Mouse (Mus musculus) intestine, embryonic 15.5 days (tissue): Measurements from ENCODE around the gene Teddm1a. TPM values are rescaled to one million over a fixed set of nuclear protein-coding genes. Genes with fewer than 3 reads are reported as not detected.

Experiments used
- ATAC-seq: fragments of 200-750 bp; cut with Nextera tagmentation; 2 replicates; pipeline ENCODE4 v1.8.0; 2017; ENCODE audit warnings: moderate TSS enrichment, moderate library complexity
- H3K27ac ChIP-seq: fragments of 300-500 bp; sonication (generic); 2 replicates; pipeline ENCODE4 v1.5.1; 2015; ENCODE audit warnings: mild to moderate bottlenecking, inconsistent platforms
- H3K27me3 ChIP-seq: fragments of 300-500 bp; sonication (generic); replicated peaks from 2 replicates; pipeline ENCODE4 v1.6.1; 2015; ENCODE audit warnings: inconsistent platforms
- H3K36me3 ChIP-seq: fragments of 300-500 bp; sonication (generic); 2 replicates; pipeline ENCODE4 v1.6.1; 2015; ENCODE audit warnings: inconsistent platforms
- H3K4me1 ChIP-seq: fragments of 300-500 bp; sonication (generic); replicated peaks from 2 replicates; pipeline ENCODE4 v1.6.1; 2015; ENCODE audit warnings: inconsistent platforms
- H3K4me2 ChIP-seq: fragments of 300-500 bp; sonication (generic); replicated peaks from 2 replicates; pipeline ENCODE4 v1.6.1; 2015; ENCODE audit warnings: mild to moderate bottlenecking, inconsistent platforms
- H3K4me3 ChIP-seq: fragments of 300-500 bp; sonication (generic); replicated peaks from 2 replicates; pipeline ENCODE4 v1.5.1; 2015; ENCODE audit warnings: inconsistent platforms
- H3K9ac ChIP-seq: fragments of 300-500 bp; sonication (generic); 2 replicates; pipeline ENCODE4 v1.6.1; 2015; ENCODE audit warnings: inconsistent platforms
- H3K9me3 ChIP-seq: fragments of 300-500 bp; sonication (generic); 2 replicates; pipeline ENCODE4 v1.6.1; 2016; ENCODE audit warnings: inconsistent platforms
- WGBS: fragments of 180-500 bp; shearing (Covaris S2); methylation state at CpG from one replicate; pipeline ENCODE4 v1.1.7; 2015; 5-methylcytosine and 5-hydroxymethylcytosine counted together
- polyA plus RNA-seq: library from polyadenylated mRNA; unstranded; fragments of >200 nt; fragmentation: Nextera tagmentation; extraction: Ambion mirVana; gene quantifications from 2 replicates; pipeline ENCODE4 v1.2.1, GENCODE M21; 2015

Gene Teddm1a
- polyA plus RNA-seq, 1 experiment from 2014 or later, result not detected

GRCm38 (mm10) chr1:153908741-153909140 lies 17.2 kb downstream of the Teddm1a start:
- H3K36me3 ChIP-seq, result peaks cover 32% of the 10 kb centered on the region
- no peak overlapping the region for H3K9ac ChIP-seq
- WGBS, result 84% methylated on average over 4 of the region's 4 CpGs
- no peak for ATAC-seq
- no peaks in the 10 kb centered on the region; the same call in 1 of the 2 replicates for H3K4me1 ChIP-seq
- H3K27ac ChIP-seq, result no peak overlapping the region
- H3K9me3 ChIP-seq, result no peaks in the 10 kb centered on the region
- no peak overlapping the region for H3K4me3 ChIP-seq
- no peak overlapping the region for H3K4me2 ChIP-seq
- no peaks in the 10 kb centered on the region for H3K27me3 ChIP-seq

- Histone ChIP-seq H3K9ac (no peak overlapping the region), H3K36me3 (peaks cover 26% of the 10 kb centered on the region; the same call in 1 of the 2 replicates), H3K9me3 (no peaks in the 10 kb centered on the region), H3K4me2 (no peak overlapping the region), H3K27me3 (no peaks in the 10 kb centered on the region), H3K4me1 (no peaks in the 10 kb centered on the region), H3K4me3 (no peak overlapping the region), H3K27ac (no peak overlapping the region)
- no peak for ATAC-seq
- WGBS, result 77% methylated on average over 10 of the region's 10 CpGs
Observed at GRCm38 (mm10) chr1:153909213-153909962, 17.8 kb downstream of the Teddm1a start.

- Histone ChIP-seq H3K9ac (no peak overlapping the region), H3K36me3 (peaks cover 24% of the 10 kb centered on the region; the same call in 1 of the 2 replicates), H3K4me3 (no peak overlapping the region), H3K27ac (no peak overlapping the region), H3K9me3 (no peaks in the 10 kb centered on the region), H3K27me3 (no peaks in the 10 kb centered on the region), H3K4me1 (no peaks in the 10 kb centered on the region), H3K4me2 (no peak overlapping the region)
- WGBS, result 85% methylated on average over 9 of the region's 9 CpGs
- no peak for ATAC-seq
Observed at GRCm38 (mm10) chr1:153909963-153910291, 18.4 kb downstream of the Teddm1a start.

GRCm38 (mm10) chr1:153910423-153910822 lies 18.9 kb downstream of the Teddm1a start:
- no peaks in the 10 kb centered on the region for H3K4me1 ChIP-seq
- no peaks in the 10 kb centered on the region for H3K9me3 ChIP-seq
- H3K4me3 ChIP-seq, result no peak overlapping the region
- peaks cover 19% of the 10 kb centered on the region; the same call in 1 of the 2 replicates for H3K36me3 ChIP-seq
- 80% methylated on average over 5 of the region's 5 CpGs for WGBS
- no peak overlapping the region for H3K4me2 ChIP-seq
- no peaks in the 10 kb centered on the region for H3K27me3 ChIP-seq
- no peak overlapping the region for H3K27ac ChIP-seq
- no peak overlapping the region for H3K9ac ChIP-seq
- ATAC-seq, result no peak

- no peak overlapping the region for H3K4me3 ChIP-seq
- no peak overlapping the region for H3K27ac ChIP-seq
- WGBS, result 69% methylated on average over 6 of the region's 6 CpGs
Observed at GRCm38 (mm10) chr1:153911276-153911795, 19.8 kb downstream of the Teddm1a start.

GRCm38 (mm10) chr1:153913869-153914268 lies 22.3 kb downstream of the Teddm1a start:
- no peaks in the 10 kb centered on the region for H3K4me1 ChIP-seq
- no peak for ATAC-seq
- H3K27ac ChIP-seq, result no peak overlapping the region
- 84% methylated on average over 3 of the region's 3 CpGs for WGBS
- H3K4me2 ChIP-seq, result no peak overlapping the region
- no peaks in the 10 kb centered on the region for H3K27me3 ChIP-seq
- no peaks in the 10 kb centered on the region for H3K9me3 ChIP-seq
- H3K36me3 ChIP-seq, result no peaks in the 10 kb centered on the region
- no peak overlapping the region for H3K4me3 ChIP-seq
- H3K9ac ChIP-seq, result no peak overlapping the region

More at GRCm38 (mm10) chr1:153911276-153911795, 19.8 kb downstream of the Teddm1a start:
- Histone ChIP-seq H3K27me3 (no peaks in the 10 kb centered on the region), H3K9me3 (no peaks in the 10 kb centered on the region), H3K9ac (no peak overlapping the region), H3K36me3 (peaks cover 14% of the 10 kb centered on the region; the same call in 1 of the 2 replicates), H3K4me1 (no peaks in the 10 kb centered on the region), H3K4me2 (no peak overlapping the region)
- no peak for ATAC-seq

- H3K4me1 ChIP-seq, result no peaks in the 10 kb centered on the region
- 80% methylated on average over 3 of the region's 3 CpGs for WGBS
- ATAC-seq, result no peak
- no peak overlapping the region for H3K27ac ChIP-seq
- no peak overlapping the region for H3K9ac ChIP-seq
- no peaks in the 10 kb centered on the region for H3K36me3 ChIP-seq
- no peaks in the 10 kb centered on the region for H3K9me3 ChIP-seq
- no peaks in the 10 kb centered on the region for H3K27me3 ChIP-seq
- no peak overlapping the region for H3K4me2 ChIP-seq
- H3K4me3 ChIP-seq, result no peak overlapping the region
Observed at GRCm38 (mm10) chr1:153918521-153919206, 27.1 kb downstream of the Teddm1a start.

- Histone ChIP-seq H3K9me3 (no peaks in the 10 kb centered on the region), H3K27me3 (no peaks in the 10 kb centered on the region), H3K4me3 (no peak overlapping the region), H3K4me2 (no peak overlapping the region), H3K36me3 (no peaks in the 10 kb centered on the region), H3K4me1 (no peaks in the 10 kb centered on the region), H3K9ac (no peak overlapping the region), H3K27ac (no peak overlapping the region)
- no peak for ATAC-seq
- WGBS, result 92% methylated on average over 3 of the region's 3 CpGs
Observed at GRCm38 (mm10) chr1:153921642-153922041, 30.1 kb downstream of the Teddm1a start.

- Histone ChIP-seq H3K9me3 (no peaks in the 10 kb centered on the region), H3K4me3 (no peak overlapping the region), H3K36me3 (no peaks in the 10 kb centered on the region), H3K4me1 (no peaks in the 10 kb centered on the region), H3K27ac (no peak overlapping the region), H3K9ac (no peak overlapping the region), H3K4me2 (no peak overlapping the region), H3K27me3 (no peaks in the 10 kb centered on the region)
- ATAC-seq, result no peak; the same call in 1 of the 2 replicates
- WGBS, result 41% methylated on average over 5 of the region's 5 CpGs
Observed at GRCm38 (mm10) chr1:153922571-153923021, 31.1 kb downstream of the Teddm1a start.

GRCm38 (mm10) chr1:153924395-153925385 lies 33.1 kb downstream of the Teddm1a start:
- no peak overlapping the region for H3K9ac ChIP-seq
- H3K4me2 ChIP-seq, result no peak overlapping the region
- H3K9me3 ChIP-seq, result no peaks in the 10 kb centered on the region
- ATAC-seq, result peak; percentile 75
- no peak overlapping the region for H3K27ac ChIP-seq
- no peaks in the 10 kb centered on the region for H3K27me3 ChIP-seq
- H3K36me3 ChIP-seq, result no peaks in the 10 kb centered on the region
- H3K4me3 ChIP-seq, result no peak overlapping the region
- 67% methylated on average over 6 of the region's 6 CpGs for WGBS
- H3K4me1 ChIP-seq, result no peaks in the 10 kb centered on the region

- no peaks in the 10 kb centered on the region for H3K36me3 ChIP-seq
Observed at GRCm38 (mm10) chr1:153930431-153930830, 38.9 kb downstream of the Teddm1a start.

GRCm38 (mm10) chr1:153933772-153934171 lies 42.2 kb downstream of the Teddm1a start:
- WGBS, result 72% methylated on average over 1 of the region's 1 CpGs
- H3K9ac ChIP-seq, result no peak overlapping the region
- no peaks in the 10 kb centered on the region for H3K4me1 ChIP-seq
- H3K4me3 ChIP-seq, result no peak overlapping the region
- H3K4me2 ChIP-seq, result no peak overlapping the region
- no peak overlapping the region for H3K27ac ChIP-seq
- ATAC-seq, result no peak
- no peaks in the 10 kb centered on the region for H3K27me3 ChIP-seq
- H3K36me3 ChIP-seq, result no peaks in the 10 kb centered on the region
- no peaks in the 10 kb centered on the region for H3K9me3 ChIP-seq

More at GRCm38 (mm10) chr1:153930431-153930830, 38.9 kb downstream of the Teddm1a start:
- no peak for ATAC-seq
- WGBS, result 83% methylated on average over 2 of the region's 2 CpGs
- Histone ChIP-seq H3K4me2 (no peak overlapping the region), H3K9me3 (no peaks in the 10 kb centered on the region), H3K27me3 (no peaks in the 10 kb centered on the region), H3K4me1 (no peaks in the 10 kb centered on the region), H3K4me3 (no peak overlapping the region), H3K27ac (no peak overlapping the region), H3K9ac (no peak overlapping the region)
